Mouse (Mus musculus): ENCODE data around the gene Olfr51.

DNA sequence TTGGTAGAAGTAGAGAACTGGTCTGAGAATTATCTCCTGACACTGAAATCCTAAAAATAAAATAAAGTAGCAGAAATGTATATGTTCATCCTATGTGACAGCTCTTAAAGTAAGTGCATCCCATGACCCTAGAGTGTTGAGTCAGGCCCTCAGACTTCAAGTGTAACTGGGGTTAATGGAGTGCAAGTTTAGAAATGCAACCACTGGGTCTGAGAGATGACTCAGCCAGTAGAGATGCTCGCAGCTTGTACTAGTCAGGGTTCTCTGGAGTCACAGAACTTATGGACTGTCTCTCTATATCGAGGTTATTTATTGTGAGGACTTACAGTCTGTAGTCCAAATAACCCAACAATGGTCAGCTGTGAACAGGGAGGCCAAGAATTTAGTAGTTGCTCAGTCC, 48.3 kb downstream of the Olfr51 start:
- TF ChIP-seq CTCF (IDR thresholded peaks at IDR 0.05; ENCODE audit: low read depth, low read length): no peak
- TF ChIP-seq POLR2A (IDR thresholded peaks at IDR 0.05; ENCODE audit: insufficient read depth, low read length): no peak

Measured in ES-Bruce4 (cell line).